Mouse (Mus musculus) colon, adult 2 months (tissue): ENCODE results near the gene Olfr1243. TPM values are rescaled to one million over a fixed set of nuclear protein-coding genes. Genes with fewer than 3 reads are reported as not detected.

ENCODE experiments used
- polyA plus RNA-seq: library from polyadenylated mRNA; depleted of rRNA; stranded (reverse); fragments of >200 nt; gene quantifications from 2 replicates; pipeline ENCODE4 v1.2.3, GENCODE M21; 2012; rRNA removed

Gene Olfr1243
- polyA plus RNA-seq = not detected in 2 replicates

GRCm38 (mm10) chr2:89531387-89531786, at the start of gene Olfr1243:
Gene Olfr1243, minus strand, starts transcription at chr2:89531487.

GRCm38 (mm10) chr2:89578347-89578746, 47.1 kb upstream of the Olfr1243 start, which contains the start of gene Olfr1245:
Gene Olfr1245, minus strand, starts transcription at chr2:89578447.

GRCm38 (mm10) chr2:89498235-89498634, 33.1 kb downstream of the Olfr1243 start, which contains the start of gene Olfr1242:
Gene Olfr1242, minus strand, starts transcription at chr2:89498335.

GRCm38 (mm10) chr2:89487026-89487425, 44.3 kb downstream of the Olfr1243 start, which contains the start of gene Olfr1241:
Gene Olfr1241, minus strand, starts transcription at chr2:89487126.

Other genes starting within 250 kb of the Olfr1243 start
- not detected in 2 replicates for gene Olfr1229, start 243.5 kb downstream of the Olfr1243 start, polyA plus RNA-seq
- gene Olfr1230, start 234.2 kb downstream of the Olfr1243 start, polyA plus RNA-seq = not detected in 2 replicates
- not detected in 2 replicates for gene Olfr1231, start 224.4 kb downstream of the Olfr1243 start, polyA plus RNA-seq
- not detected in 2 replicates for gene Olfr1232, start 201.8 kb downstream of the Olfr1243 start, polyA plus RNA-seq
- not detected in 2 replicates for gene Olfr1233, start 189.1 kb downstream of the Olfr1243 start, polyA plus RNA-seq
- not detected in 2 replicates for gene Olfr1234, start 166.6 kb downstream of the Olfr1243 start, polyA plus RNA-seq
- not detected in 2 replicates for gene Olfr1238, start 121.8 kb downstream of the Olfr1243 start, polyA plus RNA-seq
- not detected in 2 replicates for gene Olfr1239, start 111.1 kb downstream of the Olfr1243 start, polyA plus RNA-seq
- not detected in 2 replicates for gene Olfr1240, start 88.5 kb downstream of the Olfr1243 start, polyA plus RNA-seq
- not detected in 2 replicates for gene Olfr1241, start 44.4 kb downstream of the Olfr1243 start, polyA plus RNA-seq
- not detected in 2 replicates for gene Olfr1242, start 33.2 kb downstream of the Olfr1243 start, polyA plus RNA-seq
- gene Olfr1245, start 47.0 kb upstream of the Olfr1243 start, polyA plus RNA-seq = not detected in 2 replicates
- gene Olfr1246, start 61.7 kb upstream of the Olfr1243 start, polyA plus RNA-seq = not detected in 2 replicates
- not detected in 2 replicates for gene Olfr1247, start 82.6 kb upstream of the Olfr1243 start, polyA plus RNA-seq
- not detected in 2 replicates for gene Olfr1248, start 86.8 kb upstream of the Olfr1243 start, polyA plus RNA-seq
- not detected in 2 replicates for gene Olfr1249, start 103.5 kb upstream of the Olfr1243 start, polyA plus RNA-seq
- gene Olfr1250, start 130.0 kb upstream of the Olfr1243 start, polyA plus RNA-seq = not detected in 2 replicates
- gene Olfr1251, start 140.4 kb upstream of the Olfr1243 start, polyA plus RNA-seq = not detected in 2 replicates
- not detected in 2 replicates for gene Olfr1252, start 193.5 kb upstream of the Olfr1243 start, polyA plus RNA-seq
- not detected in 2 replicates for gene Olfr1253, start 225.6 kb upstream of the Olfr1243 start, polyA plus RNA-seq